Mouse (Mus musculus): ENCODE measurements around the gene Ly9. TPM values are rescaled to one million over a fixed set of nuclear protein-coding genes. Genes with fewer than 3 reads are reported as not detected.

The Ly9 gene
- 1.5 and 1.7 TPM in 2 replicates for polyA plus RNA-seq (2015; fragmentation: Nextera tagmentation; extraction: Ambion mirVana)

DNA sequence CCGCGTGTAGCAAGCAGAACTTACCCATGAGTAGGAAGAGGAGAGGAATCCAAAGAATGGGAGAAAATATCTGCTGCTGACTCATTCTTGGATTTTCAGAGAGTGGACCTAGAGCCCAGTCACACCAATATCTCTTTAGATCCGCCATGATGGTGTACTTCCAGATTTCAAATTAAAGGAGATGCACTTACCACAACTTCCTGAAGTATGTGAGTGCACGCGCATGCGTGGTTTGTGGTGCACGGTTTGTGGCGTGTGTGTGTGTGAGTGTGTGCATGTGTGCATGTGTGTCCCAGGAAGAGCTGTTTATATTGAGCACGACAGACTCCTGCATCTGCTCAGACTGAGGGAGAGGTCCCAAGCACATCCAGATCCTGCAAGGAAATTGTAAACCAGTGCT, at the start of gene Ly9:
TSS of gene Ly9 (minus strand) at position 235 of the 400 bp plus-strand sequence.
- 18% methylated on average over 9 of the region's 9 CpGs for WGBS (ENCODE audit: insufficient replicate concordance)
- Histone ChIP-seq H3K9me3 (replicated peaks; ENCODE audit: control insufficient read depth, low read length) (no peaks in the 10 kb centered on the region), H3K27ac (ENCODE audit: low read length) (no peak within 1 kb of the TSS), H3K9ac (ENCODE audit: low read depth, low read length) (no peak within 1 kb of the TSS), H3K4me3 (ENCODE audit: low read depth, low read length) (peak within 1 kb of the TSS; percentile 31), H3K27me3 (ENCODE audit: control insufficient read depth, insufficient read depth, low read depth, low read length) (no peaks in the 10 kb centered on the region), H3K4me1 (ENCODE audit: control insufficient read depth, low read depth, low read length) (no peaks in the 10 kb centered on the region), H3K36me3 (ENCODE audit: control insufficient read depth, insufficient read depth) (no peaks in the 10 kb centered on the region), H3K4me2 (ENCODE audit: low read depth, low read length) (peak within 1 kb of the TSS; percentile 32)
- no peak for ATAC-seq (ENCODE audit: low read depth)

DNA sequence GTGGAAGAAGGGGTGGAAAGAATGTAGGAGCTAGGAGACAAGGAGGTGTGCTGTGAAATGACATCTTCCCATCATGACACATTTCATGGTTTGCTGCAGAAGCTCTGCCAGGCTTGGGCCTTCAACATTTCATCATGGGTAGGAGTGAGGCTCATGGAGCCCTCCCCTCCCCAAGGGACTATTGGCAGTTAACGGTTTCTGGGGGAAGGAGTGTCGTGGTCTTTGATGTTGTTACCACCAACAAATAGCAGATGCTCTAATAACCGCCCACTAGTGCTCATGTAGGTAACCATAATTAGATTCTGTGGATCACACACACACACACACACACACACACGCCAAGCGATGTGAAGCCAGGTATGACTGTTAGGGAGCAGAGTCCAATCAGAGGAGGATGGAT, 45.5 kb upstream of the Ly9 start, which contains the start of gene Slamf7:
TSS of gene Slamf7 (minus strand) at position 302 of the 400 bp plus-strand sequence.
- no peak for ATAC-seq (ENCODE audit: low read depth)
- WGBS (ENCODE audit: insufficient replicate concordance), result 64% methylated on average over 5 of the region's 5 CpGs
- Histone ChIP-seq H3K4me1 (ENCODE audit: control insufficient read depth, low read depth, low read length) (no peaks in the 10 kb centered on the region), H3K9ac (ENCODE audit: low read depth, low read length) (no peak within 1 kb of the TSS), H3K27ac (ENCODE audit: low read length) (no peak within 1 kb of the TSS), H3K27me3 (ENCODE audit: control insufficient read depth, insufficient read depth, low read depth, low read length) (no peaks in the 10 kb centered on the region), H3K4me2 (ENCODE audit: low read depth, low read length) (no peak within 1 kb of the TSS), H3K9me3 (replicated peaks; ENCODE audit: control insufficient read depth, low read length) (no peaks in the 10 kb centered on the region), H3K36me3 (ENCODE audit: control insufficient read depth, insufficient read depth) (no peaks in the 10 kb centered on the region), H3K4me3 (ENCODE audit: low read depth, low read length) (no peak within 1 kb of the TSS)

DNA sequence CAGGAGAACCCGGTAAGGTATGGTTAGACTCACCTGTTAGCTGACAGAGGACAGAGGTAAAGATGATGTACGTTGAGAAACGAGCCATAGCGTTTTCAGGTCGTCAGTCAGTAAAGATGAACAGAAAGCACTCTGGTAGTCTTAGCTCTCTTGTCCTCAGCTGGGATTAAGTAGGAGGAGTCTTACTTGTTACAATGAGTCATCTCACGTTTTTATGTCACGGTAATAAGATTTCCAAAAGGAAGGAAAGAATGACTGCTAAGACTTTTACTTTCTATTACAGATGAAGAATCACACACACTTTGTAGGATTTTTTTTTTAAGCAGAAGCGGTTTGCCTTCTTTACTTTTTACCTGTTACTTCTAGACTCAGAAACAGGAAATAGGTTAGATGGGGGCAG, 41.6 kb upstream of the Ly9 start:
- Histone ChIP-seq H3K4me3 (ENCODE audit: low read depth, low read length) (no peak overlapping the region), H3K9me3 (replicated peaks; ENCODE audit: control insufficient read depth, low read length) (no peaks in the 10 kb centered on the region), H3K27ac (ENCODE audit: low read length) (no peak overlapping the region), H3K9ac (ENCODE audit: low read depth, low read length) (no peak overlapping the region), H3K27me3 (ENCODE audit: control insufficient read depth, insufficient read depth, low read depth, low read length) (no peaks in the 10 kb centered on the region), H3K4me1 (ENCODE audit: control insufficient read depth, low read depth, low read length) (no peaks in the 10 kb centered on the region; the same call in 1 of the 2 replicates), H3K36me3 (ENCODE audit: control insufficient read depth, insufficient read depth) (no peaks in the 10 kb centered on the region), H3K4me2 (ENCODE audit: low read depth, low read length) (no peak overlapping the region)
- 53% methylated on average over 8 of the region's 8 CpGs for WGBS (ENCODE audit: insufficient replicate concordance)
- ATAC-seq (ENCODE audit: low read depth), result no peak

DNA sequence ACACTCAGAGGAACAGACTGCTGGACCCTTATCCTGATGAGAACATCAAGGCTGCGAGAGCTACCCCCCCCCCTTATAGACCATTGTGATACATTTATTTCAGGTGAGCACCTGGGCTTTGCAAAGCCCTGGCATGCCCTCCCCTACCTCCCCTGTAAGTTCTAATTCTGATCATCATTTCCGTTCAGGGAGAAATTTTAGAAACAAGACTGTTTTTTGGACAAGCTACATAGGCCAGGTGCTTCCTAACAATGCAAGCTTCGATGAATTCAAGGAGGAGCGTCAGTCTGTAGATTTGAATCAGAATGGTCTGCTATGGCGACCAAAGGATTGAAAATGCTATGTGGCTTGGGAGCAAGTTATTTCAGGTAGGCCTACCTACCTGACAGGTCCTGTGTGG, 40.5 kb upstream of the Ly9 start:
- H3K9me3 ChIP-seq (replicated peaks; ENCODE audit: control insufficient read depth, low read length), result no peaks in the 10 kb centered on the region
- no peaks in the 10 kb centered on the region for H3K27me3 ChIP-seq (ENCODE audit: control insufficient read depth, insufficient read depth, low read depth, low read length)
- no peak overlapping the region for H3K4me2 ChIP-seq (ENCODE audit: low read depth, low read length)
- no peak for ATAC-seq (ENCODE audit: low read depth)
- WGBS (ENCODE audit: insufficient replicate concordance), result 61% methylated on average over 5 of the region's 5 CpGs
- H3K27ac ChIP-seq (ENCODE audit: low read length), result no peak overlapping the region
- peaks cover 4% of the 10 kb centered on the region; the same call in 1 of the 2 replicates for H3K4me1 ChIP-seq (ENCODE audit: control insufficient read depth, low read depth, low read length)
- H3K9ac ChIP-seq (ENCODE audit: low read depth, low read length), result no peak overlapping the region
- no peaks in the 10 kb centered on the region for H3K36me3 ChIP-seq (ENCODE audit: control insufficient read depth, insufficient read depth)
- H3K4me3 ChIP-seq (ENCODE audit: low read depth, low read length), result no peak overlapping the region

DNA sequence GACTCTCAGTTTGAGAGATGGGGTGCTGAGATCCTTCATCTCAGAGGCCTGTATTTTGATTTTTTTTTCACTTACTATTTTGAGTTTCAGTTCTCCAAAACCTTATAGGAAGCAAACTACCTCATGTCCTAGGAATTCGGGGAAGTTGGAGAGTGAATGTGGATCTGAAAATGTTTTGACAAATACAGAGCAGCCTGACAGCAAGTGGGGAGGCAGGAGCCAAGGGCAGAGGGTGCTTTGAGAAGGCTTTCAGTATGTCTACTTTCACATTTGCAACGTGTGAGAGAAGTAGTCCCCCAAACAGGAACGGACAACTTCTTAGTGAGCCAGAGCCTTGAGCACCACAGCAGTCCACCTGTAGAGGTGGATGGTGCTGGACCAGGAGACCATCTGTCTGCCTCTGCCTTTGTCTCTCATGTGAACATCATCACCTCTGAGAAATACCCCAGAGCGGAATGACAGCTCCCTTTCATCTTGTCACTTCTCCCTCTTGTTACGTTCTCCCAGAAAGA, 39.3 kb upstream of the Ly9 start:
- Histone ChIP-seq H3K4me3 (ENCODE audit: low read depth, low read length) (no peak overlapping the region), H3K4me2 (ENCODE audit: low read depth, low read length) (no peak overlapping the region), H3K36me3 (ENCODE audit: control insufficient read depth, insufficient read depth) (no peaks in the 10 kb centered on the region), H3K4me1 (ENCODE audit: control insufficient read depth, low read depth, low read length) (peaks cover 4% of the 10 kb centered on the region; the same call in 1 of the 2 replicates), H3K9ac (ENCODE audit: low read depth, low read length) (no peak overlapping the region), H3K27me3 (ENCODE audit: control insufficient read depth, insufficient read depth, low read depth, low read length) (no peaks in the 10 kb centered on the region), H3K27ac (ENCODE audit: low read length) (no peak overlapping the region), H3K9me3 (replicated peaks; ENCODE audit: control insufficient read depth, low read length) (no peaks in the 10 kb centered on the region)
- no peak for ATAC-seq (ENCODE audit: low read depth)
- 42% methylated on average over 5 of the region's 5 CpGs for WGBS (ENCODE audit: insufficient replicate concordance)

DNA sequence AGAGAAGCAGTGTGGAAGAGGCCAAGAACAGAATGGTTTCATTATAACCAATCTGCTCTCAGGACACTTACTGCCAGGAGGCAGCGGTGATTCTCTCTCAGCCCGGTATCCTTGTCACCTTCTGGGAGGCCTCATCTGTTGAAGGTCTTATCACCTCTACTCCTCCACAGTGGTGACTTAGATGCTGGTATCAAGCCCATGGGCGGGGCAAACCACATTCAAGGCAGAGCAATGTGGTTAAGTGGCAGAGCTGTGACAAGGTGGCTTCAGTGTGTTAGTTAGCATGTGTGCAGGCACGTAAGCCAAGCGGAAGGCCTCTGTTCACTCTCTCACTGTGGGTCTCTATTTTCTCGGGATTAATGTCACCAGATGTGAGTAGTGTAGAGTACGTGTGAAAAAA, 36.4 kb upstream of the Ly9 start:
- H3K4me3 ChIP-seq (ENCODE audit: low read depth, low read length), result no peak overlapping the region
- no peak overlapping the region for H3K27ac ChIP-seq (ENCODE audit: low read length)
- WGBS (ENCODE audit: insufficient replicate concordance), result 26% methylated on average over 7 of the region's 7 CpGs
- H3K4me2 ChIP-seq (ENCODE audit: low read depth, low read length), result no peak overlapping the region
- H3K9me3 ChIP-seq (replicated peaks; ENCODE audit: control insufficient read depth, low read length), result no peaks in the 10 kb centered on the region
- H3K27me3 ChIP-seq (ENCODE audit: control insufficient read depth, insufficient read depth, low read depth, low read length), result no peaks in the 10 kb centered on the region
- peaks cover 4% of the 10 kb centered on the region; the same call in 1 of the 2 replicates for H3K4me1 ChIP-seq (ENCODE audit: control insufficient read depth, low read depth, low read length)
- H3K36me3 ChIP-seq (ENCODE audit: control insufficient read depth, insufficient read depth), result no peaks in the 10 kb centered on the region
- ATAC-seq (ENCODE audit: low read depth), result peak; percentile 81
- no peak overlapping the region for H3K9ac ChIP-seq (ENCODE audit: low read depth, low read length)

DNA sequence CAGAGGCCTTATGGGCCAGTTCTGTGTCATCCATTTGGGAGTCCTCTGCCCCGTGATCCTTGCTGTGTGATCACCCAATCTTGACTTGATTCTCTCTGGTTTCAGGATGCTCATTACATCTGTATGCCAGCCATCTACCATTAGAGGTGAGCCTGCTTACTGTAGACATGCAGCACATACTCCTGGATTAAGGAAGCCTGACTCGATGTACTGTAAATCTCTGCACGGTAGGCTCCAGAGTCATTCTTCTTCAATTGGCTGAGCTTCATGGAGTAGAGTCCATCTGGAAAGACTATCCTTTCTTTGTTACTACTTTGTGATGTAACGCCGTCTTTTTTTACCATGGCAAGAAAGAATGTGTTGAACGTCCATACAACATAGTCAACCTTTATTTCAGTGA, 33.6 kb upstream of the Ly9 start:
- Histone ChIP-seq H3K36me3 (ENCODE audit: control insufficient read depth, insufficient read depth) (no peaks in the 10 kb centered on the region), H3K9me3 (replicated peaks; ENCODE audit: control insufficient read depth, low read length) (no peaks in the 10 kb centered on the region), H3K27ac (ENCODE audit: low read length) (no peak overlapping the region), H3K4me3 (ENCODE audit: low read depth, low read length) (no peak overlapping the region), H3K4me1 (ENCODE audit: control insufficient read depth, low read depth, low read length) (peaks cover 4% of the 10 kb centered on the region; the same call in 1 of the 2 replicates), H3K27me3 (ENCODE audit: control insufficient read depth, insufficient read depth, low read depth, low read length) (no peaks in the 10 kb centered on the region), H3K9ac (ENCODE audit: low read depth, low read length) (no peak overlapping the region), H3K4me2 (ENCODE audit: low read depth, low read length) (no peak overlapping the region)
- 73% methylated on average over 6 of the region's 6 CpGs for WGBS (ENCODE audit: insufficient replicate concordance)
- ATAC-seq (ENCODE audit: low read depth), result no peak

DNA sequence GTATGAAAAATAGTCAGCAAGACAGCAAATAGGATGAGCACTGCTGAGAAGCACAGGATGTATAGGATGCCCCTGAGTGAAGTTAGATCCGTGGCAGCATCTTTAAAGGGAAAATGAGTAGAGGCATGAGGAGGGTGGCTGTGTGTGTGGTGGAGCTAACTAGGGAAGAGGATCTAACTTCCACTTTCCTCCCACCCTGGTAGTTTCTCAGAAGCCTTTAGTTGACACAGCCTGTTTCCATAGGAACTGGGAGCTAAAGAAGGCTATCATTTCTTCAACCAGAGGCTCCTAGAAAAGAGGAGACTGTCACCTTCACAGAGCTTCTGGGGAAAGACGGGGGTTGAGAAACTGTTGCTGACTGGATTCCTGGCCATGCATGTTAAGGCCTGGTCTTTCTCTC, 31.5 kb upstream of the Ly9 start:
- Histone ChIP-seq H3K27me3 (ENCODE audit: control insufficient read depth, insufficient read depth, low read depth, low read length) (no peaks in the 10 kb centered on the region), H3K36me3 (ENCODE audit: control insufficient read depth, insufficient read depth) (no peaks in the 10 kb centered on the region), H3K4me3 (ENCODE audit: low read depth, low read length) (no peak overlapping the region), H3K27ac (ENCODE audit: low read length) (no peak overlapping the region), H3K4me2 (ENCODE audit: low read depth, low read length) (no peak overlapping the region), H3K4me1 (ENCODE audit: control insufficient read depth, low read depth, low read length) (peaks cover 3% of the 10 kb centered on the region; the same call in 1 of the 2 replicates), H3K9me3 (replicated peaks; ENCODE audit: control insufficient read depth, low read length) (no peaks in the 10 kb centered on the region), H3K9ac (ENCODE audit: low read depth, low read length) (no peak overlapping the region)
- ATAC-seq (ENCODE audit: low read depth), result no peak
- WGBS (ENCODE audit: insufficient replicate concordance), result 41% methylated on average over 2 of the region's 2 CpGs

DNA sequence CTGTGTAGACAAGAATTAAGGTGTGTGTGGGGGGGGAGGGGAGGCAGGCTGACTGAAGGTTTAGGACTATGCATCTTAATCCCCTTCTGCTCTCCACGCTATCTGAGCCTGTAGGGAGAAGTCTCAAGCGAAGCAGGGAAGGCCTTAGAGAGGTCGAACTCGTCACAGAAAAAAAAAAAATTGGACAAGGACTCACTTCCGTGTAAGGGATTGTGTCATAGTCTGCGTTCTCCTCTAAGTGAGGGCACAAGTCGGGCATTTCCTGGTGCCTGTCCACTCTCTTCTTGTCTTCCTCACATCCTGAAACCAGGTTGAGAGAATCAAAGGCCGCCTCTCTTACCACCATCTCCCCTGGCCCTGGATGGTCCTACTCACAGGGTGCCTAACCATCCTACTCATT, 29.9 kb upstream of the Ly9 start:
- Histone ChIP-seq H3K27ac (ENCODE audit: low read length) (no peak overlapping the region), H3K9ac (ENCODE audit: low read depth, low read length) (no peak overlapping the region), H3K4me1 (ENCODE audit: control insufficient read depth, low read depth, low read length) (no peaks in the 10 kb centered on the region), H3K4me2 (ENCODE audit: low read depth, low read length) (no peak overlapping the region), H3K27me3 (ENCODE audit: control insufficient read depth, insufficient read depth, low read depth, low read length) (no peaks in the 10 kb centered on the region), H3K4me3 (ENCODE audit: low read depth, low read length) (no peak overlapping the region), H3K36me3 (ENCODE audit: control insufficient read depth, insufficient read depth) (no peaks in the 10 kb centered on the region), H3K9me3 (replicated peaks; ENCODE audit: control insufficient read depth, low read length) (no peaks in the 10 kb centered on the region)
- ATAC-seq (ENCODE audit: low read depth), result no peak
- 59% methylated on average over 8 of the region's 8 CpGs for WGBS (ENCODE audit: insufficient replicate concordance)

Data from liver, embryonic 16.5 days (tissue).